Mouse (Mus musculus) heart, postnatal 10 days (tissue): ENCODE results near the gene Hoxa9. TPM values are rescaled to one million over a fixed set of nuclear protein-coding genes. Genes with fewer than 3 reads are reported as not detected.

ENCODE experiments used
- DNase-seq, 2 experiments: peaks; one replicate each; pipeline ENCODE4 v3.0.0; 2021
- intact Hi-C: fragments of 180-260 bp; cut with DNase I; formaldehyde crosslinking; loops from one replicate; pipeline ENCODE4 v1.15.1; 2025
- total RNA-seq, 2 experiments: library from RNA; stranded (reverse); gene quantifications; 2 replicates each; pipeline ENCODE4 v1.2.3; 2021

Hoxa9 gene
- total RNA-seq, 2 experiments from 2014 or later, result not detected

GRCm38 (mm10) chr6:52190906-52191810 is 39.7 kb downstream of the Hoxa9 start, which contains the start of gene Hoxa4:
TSS of gene Hoxa4 (minus strand) at chr6:52191753.
- DNase-seq, result no peak
- intact Hi-C loops, result loop anchor here (2.0 to 5.0 kb wide), 2 partner anchors 28 to 104 kb away; no protein-coding TSS in a partner anchor

- intact Hi-C loops, result loop anchor here (2.0 to 5.0 kb wide), 2 partner anchors 28 to 103 kb away; no protein-coding TSS in a partner anchor
- no peak for DNase-seq
Measured at GRCm38 (mm10) chr6:52190410-52190809, 40.5 kb downstream of the Hoxa9 start.

GRCm38 (mm10) chr6:52189909-52190308 is 41.0 kb downstream of the Hoxa9 start:
- no peak for DNase-seq
- intact Hi-C loops, result loop anchor here (2.0 to 5.0 kb wide), 2 partner anchors 27 to 103 kb away; no protein-coding TSS in a partner anchor

GRCm38 (mm10) chr6:52189172-52189591 is 41.7 kb downstream of the Hoxa9 start:
- intact Hi-C loops, result no loop called here
- DNase-seq, result no peak

GRCm38 (mm10) chr6:52186500-52186899 is 44.4 kb downstream of the Hoxa9 start:
- intact Hi-C loops, result no loop called here
- no peak for DNase-seq

- DNase-seq, result no peak
- intact Hi-C loops, result no loop called here
Measured at GRCm38 (mm10) chr6:52185834-52186233, 45.1 kb downstream of the Hoxa9 start.

- DNase-seq, result no peak
- intact Hi-C loops, result no loop called here
Measured at GRCm38 (mm10) chr6:52185222-52185621, 45.7 kb downstream of the Hoxa9 start.

GRCm38 (mm10) chr6:52184668-52185067 is 46.2 kb downstream of the Hoxa9 start:
- DNase-seq, result no peak
- intact Hi-C loops, result no loop called here

GRCm38 (mm10) chr6:52183311-52184080 is 47.4 kb downstream of the Hoxa9 start:
- DNase-seq, result no peak
- intact Hi-C loops, result no loop called here

- no peak for DNase-seq
- intact Hi-C loops, result no loop called here
Measured at GRCm38 (mm10) chr6:52182793-52183192, 48.1 kb downstream of the Hoxa9 start.

- no peak for DNase-seq
- intact Hi-C loops, result no loop called here
Measured at GRCm38 (mm10) chr6:52182030-52182429, 48.9 kb downstream of the Hoxa9 start.

GRCm38 (mm10) chr6:52180726-52181125 is 50.2 kb downstream of the Hoxa9 start:
- intact Hi-C loops, result no loop called here
- no peak for DNase-seq

- no peak for DNase-seq
- intact Hi-C loops, result no loop called here
Measured at GRCm38 (mm10) chr6:52180213-52180710, 50.6 kb downstream of the Hoxa9 start.

- no peak for DNase-seq
- intact Hi-C loops, result no loop called here
Measured at GRCm38 (mm10) chr6:52179690-52180089, 51.2 kb downstream of the Hoxa9 start.

- DNase-seq, result no peak
- intact Hi-C loops, result no loop called here
Measured at GRCm38 (mm10) chr6:52178918-52179665, 51.8 kb downstream of the Hoxa9 start.

GRCm38 (mm10) chr6:52177806-52178205 is 53.1 kb downstream of the Hoxa9 start:
- DNase-seq, result no peak
- intact Hi-C loops, result no loop called here

GRCm38 (mm10) chr6:52177061-52177735 is 53.7 kb downstream of the Hoxa9 start, which contains the start of gene 5730596B20Rik:
TSS of gene 5730596B20Rik (plus strand) at chr6:52177498.
- DNase-seq, result no peak
- intact Hi-C loops, result no loop called here

- intact Hi-C loops, result no loop called here
- no peak for DNase-seq
Measured at GRCm38 (mm10) chr6:52176391-52176790, 54.5 kb downstream of the Hoxa9 start.

GRCm38 (mm10) chr6:52175864-52176263 is 55.0 kb downstream of the Hoxa9 start:
- no peak for DNase-seq
- intact Hi-C loops, result no loop called here
